Mouse (Mus musculus): ENCODE measurements around the gene 4931440F15Rik. TPM values are rescaled to one million over a fixed set of nuclear protein-coding genes. Genes with fewer than 3 reads are reported as not detected.

4931440F15Rik gene
- polyA plus RNA-seq, 1 experiment: 0.03 TPM

DNA sequence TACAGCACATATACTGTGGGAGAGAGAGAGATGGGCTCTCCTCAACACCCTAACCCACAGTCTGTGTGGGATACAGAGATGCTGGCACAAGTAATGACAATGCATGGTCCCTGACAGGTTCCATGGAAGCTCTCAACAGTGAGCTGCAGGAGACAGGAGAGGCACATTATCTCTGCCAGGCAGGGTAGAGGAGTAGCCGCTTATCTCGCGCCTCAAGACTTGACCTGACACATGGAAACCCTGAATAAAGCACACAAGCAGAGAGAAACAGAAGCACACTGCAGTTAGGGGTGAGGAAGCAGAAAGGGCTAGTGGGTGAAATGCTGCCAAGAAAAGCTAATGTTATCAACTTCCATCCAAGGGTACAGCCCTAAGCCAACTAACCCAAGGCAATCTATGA is 10.2 kb downstream of the 4931440F15Rik start:
- no peak overlapping the region for H3K4me3 ChIP-seq (ENCODE audit: low read depth, low read length)
- H3K27me3 ChIP-seq (ENCODE audit: control insufficient read depth, insufficient read depth, low read length): no peaks in the 10 kb centered on the region
- no peaks in the 10 kb centered on the region for H3K36me3 ChIP-seq (ENCODE audit: control insufficient read depth, insufficient read depth, low read length)
- TF ChIP-seq POLR2A (IDR thresholded peaks at IDR 0.05; ENCODE audit: low read depth, low read length): no peak
- no peak for TF ChIP-seq CTCF (IDR thresholded peaks at IDR 0.05; ENCODE audit: extremely low read depth, insufficient read length, insufficient replicate concordance, low read depth, low read length)
- no peaks in the 10 kb centered on the region for H3K4me1 ChIP-seq (ENCODE audit: control insufficient read depth, insufficient read depth, insufficient read length, low read length)
- WGBS: 74% methylated on average over 3 of the region's 3 CpGs
- no peak overlapping the region for H3K27ac ChIP-seq (ENCODE audit: insufficient read depth, low read depth, low read length)

DNA sequence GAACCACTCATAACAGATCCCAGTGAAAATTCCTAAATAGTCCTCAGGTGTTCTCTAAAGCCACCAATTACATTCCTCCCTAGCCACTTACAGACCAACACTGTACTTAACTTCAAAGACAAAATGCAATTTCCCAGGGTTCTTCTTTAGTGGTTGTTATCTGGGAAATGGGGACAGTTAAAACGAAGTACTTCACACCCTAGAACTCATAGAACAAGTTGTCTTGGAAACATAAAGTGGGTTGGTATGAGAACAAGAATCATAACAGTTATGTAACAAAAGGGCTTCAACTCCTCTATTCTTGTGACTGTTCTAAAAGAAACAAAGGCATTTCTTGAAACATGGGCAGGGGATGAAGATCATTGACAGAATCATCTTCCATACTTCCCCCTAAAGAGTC is 12.2 kb downstream of the 4931440F15Rik start:
- H3K27ac ChIP-seq (ENCODE audit: insufficient read depth, low read depth, low read length): no peak overlapping the region
- H3K4me1 ChIP-seq (ENCODE audit: control insufficient read depth, insufficient read depth, insufficient read length, low read length): peaks cover 2% of the 10 kb centered on the region; the same call in 1 of the 2 replicates
- H3K4me3 ChIP-seq (ENCODE audit: low read depth, low read length): no peak overlapping the region
- WGBS: 65% methylated on average over 1 of the region's 1 CpGs
- no peak for TF ChIP-seq CTCF (IDR thresholded peaks at IDR 0.05; ENCODE audit: extremely low read depth, insufficient read length, insufficient replicate concordance, low read depth, low read length)
- no peak for TF ChIP-seq POLR2A (IDR thresholded peaks at IDR 0.05; ENCODE audit: low read depth, low read length)
- no peaks in the 10 kb centered on the region for H3K27me3 ChIP-seq (ENCODE audit: control insufficient read depth, insufficient read depth, low read length)
- no peaks in the 10 kb centered on the region for H3K36me3 ChIP-seq (ENCODE audit: control insufficient read depth, insufficient read depth, low read length)

DNA sequence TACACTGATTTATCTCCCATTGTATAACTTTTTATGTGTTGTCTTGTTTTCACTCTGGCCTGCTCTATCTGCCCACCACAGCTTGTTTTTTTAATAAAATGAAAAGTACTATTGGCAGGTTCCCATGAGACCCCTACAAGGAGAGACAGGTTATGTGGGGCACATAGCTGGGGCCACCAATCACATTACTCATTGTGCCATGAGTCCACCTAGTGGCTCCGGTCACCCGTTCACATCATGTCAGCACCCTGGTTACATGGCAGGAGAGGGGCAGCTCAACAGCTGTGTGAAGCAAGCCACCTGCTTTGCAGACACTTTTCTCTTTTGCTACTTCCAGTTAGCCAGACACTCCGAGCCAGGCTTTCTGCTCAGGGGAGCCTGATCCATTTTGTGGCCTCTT is 13.0 kb downstream of the 4931440F15Rik start:
- Histone ChIP-seq H3K4me1 (ENCODE audit: control insufficient read depth, insufficient read depth, insufficient read length, low read length) (peaks cover 2% of the 10 kb centered on the region; the same call in 1 of the 2 replicates), H3K4me3 (ENCODE audit: low read depth, low read length) (no peak overlapping the region), H3K27me3 (ENCODE audit: control insufficient read depth, insufficient read depth, low read length) (no peaks in the 10 kb centered on the region), H3K36me3 (ENCODE audit: control insufficient read depth, insufficient read depth, low read length) (no peaks in the 10 kb centered on the region), H3K27ac (ENCODE audit: insufficient read depth, low read depth, low read length) (no peak overlapping the region)
- no peak for TF ChIP-seq POLR2A (IDR thresholded peaks at IDR 0.05; ENCODE audit: low read depth, low read length)
- no peak for TF ChIP-seq CTCF (IDR thresholded peaks at IDR 0.05; ENCODE audit: extremely low read depth, insufficient read length, insufficient replicate concordance, low read depth, low read length)
- WGBS: 71% methylated on average over 3 of the region's 3 CpGs

- Histone ChIP-seq H3K4me1 (ENCODE audit: control insufficient read depth, insufficient read depth, insufficient read length, low read length) (peaks cover 2% of the 10 kb centered on the region; the same call in 1 of the 2 replicates), H3K27ac (ENCODE audit: insufficient read depth, low read depth, low read length) (no peak overlapping the region), H3K4me3 (ENCODE audit: low read depth, low read length) (no peak overlapping the region), H3K27me3 (ENCODE audit: control insufficient read depth, insufficient read depth, low read length) (no peaks in the 10 kb centered on the region), H3K36me3 (ENCODE audit: control insufficient read depth, insufficient read depth, low read length) (no peaks in the 10 kb centered on the region)
- 85% methylated on average over 3 of the region's 3 CpGs for WGBS
- no peak for TF ChIP-seq POLR2A (IDR thresholded peaks at IDR 0.05; ENCODE audit: low read depth, low read length)
- TF ChIP-seq CTCF (IDR thresholded peaks at IDR 0.05; ENCODE audit: extremely low read depth, insufficient read length, insufficient replicate concordance, low read depth, low read length): no peak
Measured at GRCm38 (mm10) chr11:29810324-29810723, 15.1 kb downstream of the 4931440F15Rik start.

GRCm38 (mm10) chr11:29808981-29809589 is 16.4 kb downstream of the 4931440F15Rik start:
- Histone ChIP-seq H3K4me1 (ENCODE audit: control insufficient read depth, insufficient read depth, insufficient read length, low read length) (peaks cover 2% of the 10 kb centered on the region; the same call in 1 of the 2 replicates), H3K27ac (ENCODE audit: insufficient read depth, low read depth, low read length) (peak overlapping the region; percentile 35; the same call in 1 of the 2 replicates), H3K36me3 (ENCODE audit: control insufficient read depth, insufficient read depth, low read length) (no peaks in the 10 kb centered on the region), H3K4me3 (ENCODE audit: low read depth, low read length) (no peak overlapping the region), H3K27me3 (ENCODE audit: control insufficient read depth, insufficient read depth, low read length) (no peaks in the 10 kb centered on the region)
- TF ChIP-seq CTCF (IDR thresholded peaks at IDR 0.05; ENCODE audit: extremely low read depth, insufficient read length, insufficient replicate concordance, low read depth, low read length): no peak
- TF ChIP-seq POLR2A (IDR thresholded peaks at IDR 0.05; ENCODE audit: low read depth, low read length): no peak
- 85% methylated on average over 7 of the region's 7 CpGs for WGBS

DNA sequence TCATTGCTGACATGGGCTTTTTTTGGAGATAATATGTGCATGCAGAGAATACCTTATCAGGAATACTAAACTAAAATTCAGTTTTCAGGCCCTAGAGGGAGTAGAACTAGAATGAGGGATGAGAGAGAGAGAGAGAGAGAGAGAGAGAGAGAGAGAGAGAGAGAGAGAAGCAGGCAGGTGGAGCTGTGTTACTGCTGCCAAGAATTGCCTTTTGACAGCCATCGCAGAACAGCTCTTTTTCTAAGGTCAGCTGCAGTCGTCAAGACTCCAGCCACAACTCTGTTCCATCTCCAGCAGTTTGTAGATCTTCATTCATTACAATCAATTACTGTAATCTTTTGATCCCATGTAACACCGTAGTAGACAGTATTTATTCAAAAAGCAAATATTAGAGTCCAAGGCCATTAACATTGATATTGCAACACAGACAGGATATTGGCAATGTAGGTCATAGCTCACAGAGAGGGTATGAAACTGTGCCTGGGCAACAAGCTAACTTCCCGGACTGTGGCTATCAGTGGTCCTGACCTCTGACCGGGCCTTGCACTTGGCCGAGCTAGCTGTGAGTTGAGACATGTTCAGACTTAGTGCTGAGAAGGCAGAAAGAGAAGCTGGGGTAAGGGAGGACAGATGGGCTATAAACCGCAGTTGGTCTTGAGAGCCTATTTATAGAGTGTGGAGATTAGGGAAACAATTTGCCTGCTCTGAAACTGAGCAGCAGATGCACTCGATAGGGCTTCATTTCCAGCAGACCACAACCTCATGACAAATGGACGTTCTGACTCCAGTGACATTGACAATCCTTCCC is 17.1 kb downstream of the 4931440F15Rik start:
- Histone ChIP-seq H3K4me1 (ENCODE audit: control insufficient read depth, insufficient read depth, insufficient read length, low read length) (peaks cover 2% of the 10 kb centered on the region; the same call in 1 of the 2 replicates), H3K27me3 (ENCODE audit: control insufficient read depth, insufficient read depth, low read length) (no peaks in the 10 kb centered on the region), H3K27ac (ENCODE audit: insufficient read depth, low read depth, low read length) (peak overlapping the region; percentile 20; the same call in 1 of the 2 replicates), H3K4me3 (ENCODE audit: low read depth, low read length) (no peak overlapping the region), H3K36me3 (ENCODE audit: control insufficient read depth, insufficient read depth, low read length) (no peaks in the 10 kb centered on the region)
- no peak for TF ChIP-seq POLR2A (IDR thresholded peaks at IDR 0.05; ENCODE audit: low read depth, low read length)
- TF ChIP-seq CTCF (IDR thresholded peaks at IDR 0.05; ENCODE audit: extremely low read depth, insufficient read length, insufficient replicate concordance, low read depth, low read length): no peak
- 24% methylated on average over 9 of the region's 9 CpGs for WGBS

- Histone ChIP-seq H3K27me3 (ENCODE audit: control insufficient read depth, insufficient read depth, low read length) (no peaks in the 10 kb centered on the region), H3K4me3 (ENCODE audit: low read depth, low read length) (no peak overlapping the region), H3K4me1 (ENCODE audit: control insufficient read depth, insufficient read depth, insufficient read length, low read length) (peaks cover 2% of the 10 kb centered on the region; the same call in 1 of the 2 replicates), H3K27ac (ENCODE audit: insufficient read depth, low read depth, low read length) (no peak overlapping the region), H3K36me3 (ENCODE audit: control insufficient read depth, insufficient read depth, low read length) (no peaks in the 10 kb centered on the region)
- WGBS: 85% methylated on average over 5 of the region's 5 CpGs
- no peak for TF ChIP-seq CTCF (IDR thresholded peaks at IDR 0.05; ENCODE audit: extremely low read depth, insufficient read length, insufficient replicate concordance, low read depth, low read length)
- TF ChIP-seq POLR2A (IDR thresholded peaks at IDR 0.05; ENCODE audit: low read depth, low read length): no peak
Measured at GRCm38 (mm10) chr11:29807325-29807724, 18.1 kb downstream of the 4931440F15Rik start.
